Mouse (Mus musculus): ENCODE results near the gene Map1s. TPM values are rescaled to one million over a fixed set of nuclear protein-coding genes. Genes with fewer than 3 reads are reported as not detected.

Map1s gene
- polyA plus RNA-seq, 1 experiment from 2014 or later = 14.4 TPM

- ATAC-seq (ENCODE audit: low read depth) = no peak
- Histone ChIP-seq H3K36me3 (ENCODE audit: control insufficient read depth, insufficient read depth) (peaks cover 8% of the 10 kb centered on the region), H3K4me1 (ENCODE audit: control insufficient read depth, low read depth, low read length) (no peaks in the 10 kb centered on the region), H3K4me2 (ENCODE audit: low read depth, low read length) (no peak overlapping the region), H3K4me3 (ENCODE audit: low read depth, low read length) (no peak overlapping the region), H3K9ac (ENCODE audit: low read depth, low read length) (no peak overlapping the region), H3K27me3 (ENCODE audit: control insufficient read depth, insufficient read depth, low read depth, low read length) (no peaks in the 10 kb centered on the region), H3K9me3 (replicated peaks; ENCODE audit: control insufficient read depth, low read length) (no peaks in the 10 kb centered on the region), H3K27ac (ENCODE audit: low read length) (no peak overlapping the region)
- 69% methylated on average over 9 of the region's 9 CpGs for WGBS (ENCODE audit: insufficient replicate concordance)
Measured at GRCm38 (mm10) chr8:70920049-70920922, 14.6 kb downstream of the Map1s start.

- ATAC-seq (ENCODE audit: low read depth) = no peak
- H3K27ac ChIP-seq (ENCODE audit: low read length) = no peak overlapping the region
- H3K4me2 ChIP-seq (ENCODE audit: low read depth, low read length) = no peak overlapping the region
- no peaks in the 10 kb centered on the region for H3K36me3 ChIP-seq (ENCODE audit: control insufficient read depth, insufficient read depth)
- no peaks in the 10 kb centered on the region for H3K4me1 ChIP-seq (ENCODE audit: control insufficient read depth, low read depth, low read length)
- no peaks in the 10 kb centered on the region for H3K9me3 ChIP-seq (replicated peaks; ENCODE audit: control insufficient read depth, low read length)
- no peaks in the 10 kb centered on the region for H3K27me3 ChIP-seq (ENCODE audit: control insufficient read depth, insufficient read depth, low read depth, low read length)
- H3K4me3 ChIP-seq (ENCODE audit: low read depth, low read length) = no peak overlapping the region
- 74% methylated on average over 4 of the region's 4 CpGs for WGBS (ENCODE audit: insufficient replicate concordance)
- H3K9ac ChIP-seq (ENCODE audit: low read depth, low read length) = no peak overlapping the region
Measured at GRCm38 (mm10) chr8:70924151-70924550, 18.4 kb downstream of the Map1s start.

- H3K27me3 ChIP-seq (ENCODE audit: control insufficient read depth, insufficient read depth, low read depth, low read length) = no peaks in the 10 kb centered on the region
- ATAC-seq (ENCODE audit: low read depth) = no peak
- no peak overlapping the region for H3K4me2 ChIP-seq (ENCODE audit: low read depth, low read length)
- H3K27ac ChIP-seq (ENCODE audit: low read length) = no peak overlapping the region
- no peaks in the 10 kb centered on the region for H3K9me3 ChIP-seq (replicated peaks; ENCODE audit: control insufficient read depth, low read length)
- no peaks in the 10 kb centered on the region for H3K4me1 ChIP-seq (ENCODE audit: control insufficient read depth, low read depth, low read length)
- no peak overlapping the region for H3K4me3 ChIP-seq (ENCODE audit: low read depth, low read length)
- WGBS (ENCODE audit: insufficient replicate concordance) = 76% methylated on average over 4 of the region's 4 CpGs
- no peaks in the 10 kb centered on the region for H3K36me3 ChIP-seq (ENCODE audit: control insufficient read depth, insufficient read depth)
- no peak overlapping the region for H3K9ac ChIP-seq (ENCODE audit: low read depth, low read length)
Measured at GRCm38 (mm10) chr8:70925754-70926153, 20.0 kb downstream of the Map1s start.

- no peak for ATAC-seq (ENCODE audit: low read depth)
- H3K4me2 ChIP-seq (ENCODE audit: low read depth, low read length) = no peak overlapping the region
- 64% methylated on average over 5 of the region's 5 CpGs for WGBS (ENCODE audit: insufficient replicate concordance)
- H3K36me3 ChIP-seq (ENCODE audit: control insufficient read depth, insufficient read depth) = no peaks in the 10 kb centered on the region
- no peak overlapping the region for H3K27ac ChIP-seq (ENCODE audit: low read length)
- no peak overlapping the region for H3K4me3 ChIP-seq (ENCODE audit: low read depth, low read length)
- no peaks in the 10 kb centered on the region for H3K4me1 ChIP-seq (ENCODE audit: control insufficient read depth, low read depth, low read length)
- no peak overlapping the region for H3K9ac ChIP-seq (ENCODE audit: low read depth, low read length)
- no peaks in the 10 kb centered on the region for H3K9me3 ChIP-seq (replicated peaks; ENCODE audit: control insufficient read depth, low read length)
- no peaks in the 10 kb centered on the region for H3K27me3 ChIP-seq (ENCODE audit: control insufficient read depth, insufficient read depth, low read depth, low read length)
Measured at GRCm38 (mm10) chr8:70926396-70926795, 20.7 kb downstream of the Map1s start.

- no peaks in the 10 kb centered on the region for H3K9me3 ChIP-seq (replicated peaks; ENCODE audit: control insufficient read depth, low read length)
- 70% methylated on average over 3 of the region's 3 CpGs for WGBS (ENCODE audit: insufficient replicate concordance)
- H3K4me1 ChIP-seq (ENCODE audit: control insufficient read depth, low read depth, low read length) = no peaks in the 10 kb centered on the region
- ATAC-seq (ENCODE audit: low read depth) = no peak
- H3K27me3 ChIP-seq (ENCODE audit: control insufficient read depth, insufficient read depth, low read depth, low read length) = no peaks in the 10 kb centered on the region
- H3K9ac ChIP-seq (ENCODE audit: low read depth, low read length) = no peak overlapping the region
- no peaks in the 10 kb centered on the region for H3K36me3 ChIP-seq (ENCODE audit: control insufficient read depth, insufficient read depth)
- no peak overlapping the region for H3K27ac ChIP-seq (ENCODE audit: low read length)
- H3K4me2 ChIP-seq (ENCODE audit: low read depth, low read length) = no peak overlapping the region
- H3K4me3 ChIP-seq (ENCODE audit: low read depth, low read length) = no peak overlapping the region
Measured at GRCm38 (mm10) chr8:70928096-70928495, 22.4 kb downstream of the Map1s start.

GRCm38 (mm10) chr8:70928778-70929322 is 23.1 kb downstream of the Map1s start:
- 43% methylated on average over 5 of the region's 5 CpGs for WGBS (ENCODE audit: insufficient replicate concordance)
- no peaks in the 10 kb centered on the region for H3K36me3 ChIP-seq (ENCODE audit: control insufficient read depth, insufficient read depth)
- no peak overlapping the region for H3K27ac ChIP-seq (ENCODE audit: low read length)
- no peak overlapping the region for H3K9ac ChIP-seq (ENCODE audit: low read depth, low read length)
- no peaks in the 10 kb centered on the region for H3K9me3 ChIP-seq (replicated peaks; ENCODE audit: control insufficient read depth, low read length)
- no peak overlapping the region for H3K4me3 ChIP-seq (ENCODE audit: low read depth, low read length)
- no peaks in the 10 kb centered on the region for H3K27me3 ChIP-seq (ENCODE audit: control insufficient read depth, insufficient read depth, low read depth, low read length)
- no peak overlapping the region for H3K4me2 ChIP-seq (ENCODE audit: low read depth, low read length)
- H3K4me1 ChIP-seq (ENCODE audit: control insufficient read depth, low read depth, low read length) = no peaks in the 10 kb centered on the region
- ATAC-seq (ENCODE audit: low read depth) = no peak

- 73% methylated on average over 11 of the region's 11 CpGs for WGBS (ENCODE audit: insufficient replicate concordance)
- no peak overlapping the region for H3K9ac ChIP-seq (ENCODE audit: low read depth, low read length)
- H3K36me3 ChIP-seq (ENCODE audit: control insufficient read depth, insufficient read depth) = no peaks in the 10 kb centered on the region
- H3K27ac ChIP-seq (ENCODE audit: low read length) = no peak overlapping the region
- no peaks in the 10 kb centered on the region for H3K4me1 ChIP-seq (ENCODE audit: control insufficient read depth, low read depth, low read length)
- H3K4me2 ChIP-seq (ENCODE audit: low read depth, low read length) = no peak overlapping the region
- H3K9me3 ChIP-seq (replicated peaks; ENCODE audit: control insufficient read depth, low read length) = no peaks in the 10 kb centered on the region
- H3K4me3 ChIP-seq (ENCODE audit: low read depth, low read length) = no peak overlapping the region
- no peaks in the 10 kb centered on the region for H3K27me3 ChIP-seq (ENCODE audit: control insufficient read depth, insufficient read depth, low read depth, low read length)
- ATAC-seq (ENCODE audit: low read depth) = no peak
Measured at GRCm38 (mm10) chr8:70931731-70932130, 26.0 kb downstream of the Map1s start.

- no peak overlapping the region for H3K4me3 ChIP-seq (ENCODE audit: low read depth, low read length)
- no peak overlapping the region for H3K9ac ChIP-seq (ENCODE audit: low read depth, low read length)
- H3K36me3 ChIP-seq (ENCODE audit: control insufficient read depth, insufficient read depth) = no peaks in the 10 kb centered on the region
- no peaks in the 10 kb centered on the region for H3K27me3 ChIP-seq (ENCODE audit: control insufficient read depth, insufficient read depth, low read depth, low read length)
- H3K4me2 ChIP-seq (ENCODE audit: low read depth, low read length) = no peak overlapping the region
- WGBS (ENCODE audit: insufficient replicate concordance) = 67% methylated on average over 4 of the region's 4 CpGs
- H3K9me3 ChIP-seq (replicated peaks; ENCODE audit: control insufficient read depth, low read length) = no peaks in the 10 kb centered on the region
- H3K4me1 ChIP-seq (ENCODE audit: control insufficient read depth, low read depth, low read length) = no peaks in the 10 kb centered on the region
- ATAC-seq (ENCODE audit: low read depth) = no peak
- no peak overlapping the region for H3K27ac ChIP-seq (ENCODE audit: low read length)
Measured at GRCm38 (mm10) chr8:70933036-70933435, 27.3 kb downstream of the Map1s start.

GRCm38 (mm10) chr8:70934786-70935185 is 29.1 kb downstream of the Map1s start:
- no peak overlapping the region for H3K4me3 ChIP-seq (ENCODE audit: low read depth, low read length)
- H3K4me2 ChIP-seq (ENCODE audit: low read depth, low read length) = no peak overlapping the region
- ATAC-seq (ENCODE audit: low read depth) = no peak
- H3K27me3 ChIP-seq (ENCODE audit: control insufficient read depth, insufficient read depth, low read depth, low read length) = no peaks in the 10 kb centered on the region
- H3K36me3 ChIP-seq (ENCODE audit: control insufficient read depth, insufficient read depth) = no peaks in the 10 kb centered on the region
- H3K9me3 ChIP-seq (replicated peaks; ENCODE audit: control insufficient read depth, low read length) = no peaks in the 10 kb centered on the region
- no peaks in the 10 kb centered on the region for H3K4me1 ChIP-seq (ENCODE audit: control insufficient read depth, low read depth, low read length)
- no peak overlapping the region for H3K27ac ChIP-seq (ENCODE audit: low read length)
- WGBS (ENCODE audit: insufficient replicate concordance) = 47% methylated on average over 7 of the region's 7 CpGs
- no peak overlapping the region for H3K9ac ChIP-seq (ENCODE audit: low read depth, low read length)
